Mouse (Mus musculus): ENCODE measurements around the gene Inka2. TPM values are rescaled to one million over a fixed set of nuclear protein-coding genes. Genes with fewer than 3 reads are reported as not detected.

Gene Inka2
- polyA plus RNA-seq, 1 experiment from 2014 or later: 3.6 TPM

DNA sequence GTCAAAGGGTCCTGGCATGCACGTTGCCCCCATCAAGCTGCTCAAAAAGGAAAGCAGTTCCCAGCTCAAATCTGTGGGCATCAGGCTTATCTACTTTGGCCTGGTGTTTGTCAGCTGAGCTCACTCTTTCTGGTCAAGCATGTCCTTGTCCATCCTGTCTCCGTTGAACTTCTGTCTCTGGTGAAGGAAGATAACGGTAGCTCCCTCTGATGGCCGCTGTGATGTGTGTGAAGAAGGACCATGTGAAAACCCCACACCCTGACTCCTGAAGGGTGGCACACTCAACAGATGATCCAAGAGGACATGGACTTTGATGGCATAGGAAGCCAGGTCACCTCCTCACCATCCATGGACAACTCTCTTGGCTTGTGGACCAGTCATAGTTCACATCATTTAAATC lies 14.3 kb downstream of the Inka2 start:
- no peak for DNase-seq (ENCODE audit: low spot score)
- no peaks in the 10 kb centered on the region for H3K9me3 ChIP-seq
- WGBS: 40% methylated on average over 4 of the region's 4 CpGs
- peaks cover 55% of the 10 kb centered on the region for H3K4me1 ChIP-seq
- H3K4me3 ChIP-seq: no peak overlapping the region
- H3K27ac ChIP-seq (replicated peaks): no peak overlapping the region
- H3K36me3 ChIP-seq (replicated peaks): no peaks in the 10 kb centered on the region
- no peaks in the 10 kb centered on the region for H3K27me3 ChIP-seq (replicated peaks; ENCODE audit: low read depth, poor library complexity, severe bottlenecking)

DNA sequence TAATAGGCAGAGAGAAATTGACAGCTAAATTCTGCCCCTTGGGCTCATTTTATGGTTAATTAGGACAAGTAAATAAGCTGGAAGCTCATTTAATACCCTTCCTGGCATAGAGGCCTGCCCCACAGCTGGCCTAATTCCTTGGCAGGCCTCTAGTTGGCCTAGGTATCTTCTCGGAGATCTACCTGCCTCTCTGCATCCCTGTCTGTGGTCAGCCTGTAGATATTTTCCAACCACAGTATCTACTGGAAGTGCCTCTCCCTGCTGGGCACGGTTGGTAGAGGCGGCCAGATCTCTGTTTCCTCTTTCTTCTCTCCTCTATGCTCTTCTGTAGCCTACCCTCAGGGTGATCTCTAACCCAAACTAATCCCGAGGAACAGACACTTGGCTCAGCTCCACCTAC lies 15.6 kb downstream of the Inka2 start:
- H3K36me3 ChIP-seq (replicated peaks): no peaks in the 10 kb centered on the region
- 65% methylated on average over 4 of the region's 4 CpGs for WGBS
- no peak for DNase-seq (ENCODE audit: low spot score)
- H3K4me1 ChIP-seq: peaks cover 43% of the 10 kb centered on the region
- H3K4me3 ChIP-seq: no peak overlapping the region
- H3K27ac ChIP-seq (replicated peaks): no peak overlapping the region
- no peaks in the 10 kb centered on the region for H3K27me3 ChIP-seq (replicated peaks; ENCODE audit: low read depth, poor library complexity, severe bottlenecking)
- no peaks in the 10 kb centered on the region for H3K9me3 ChIP-seq

DNA sequence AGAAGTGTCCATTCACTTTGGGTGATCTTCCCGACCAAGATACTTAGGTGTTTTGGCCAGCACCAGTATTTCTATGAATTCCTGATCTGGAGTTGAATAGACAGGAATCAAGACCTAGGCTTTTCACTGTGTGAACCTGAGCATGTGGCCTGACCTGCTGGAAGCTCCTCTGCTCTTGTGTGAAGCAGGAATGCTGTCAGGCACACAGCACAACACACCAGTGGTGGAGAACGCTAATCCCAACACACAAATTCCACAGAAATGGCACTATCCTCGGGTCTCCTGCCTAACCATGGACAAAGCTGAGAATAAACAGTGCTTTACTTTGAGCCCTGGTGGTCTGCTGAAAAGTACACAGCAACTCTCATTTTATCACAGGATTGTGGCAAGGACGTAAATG lies 16.1 kb downstream of the Inka2 start:
- Histone ChIP-seq H3K27me3 (replicated peaks; ENCODE audit: low read depth, poor library complexity, severe bottlenecking) (no peaks in the 10 kb centered on the region), H3K9me3 (no peaks in the 10 kb centered on the region), H3K4me1 (peaks cover 38% of the 10 kb centered on the region), H3K27ac (replicated peaks) (no peak overlapping the region), H3K4me3 (no peak overlapping the region), H3K36me3 (replicated peaks) (no peaks in the 10 kb centered on the region)
- 74% methylated on average over 4 of the region's 4 CpGs for WGBS
- DNase-seq (ENCODE audit: low spot score): no peak

DNA sequence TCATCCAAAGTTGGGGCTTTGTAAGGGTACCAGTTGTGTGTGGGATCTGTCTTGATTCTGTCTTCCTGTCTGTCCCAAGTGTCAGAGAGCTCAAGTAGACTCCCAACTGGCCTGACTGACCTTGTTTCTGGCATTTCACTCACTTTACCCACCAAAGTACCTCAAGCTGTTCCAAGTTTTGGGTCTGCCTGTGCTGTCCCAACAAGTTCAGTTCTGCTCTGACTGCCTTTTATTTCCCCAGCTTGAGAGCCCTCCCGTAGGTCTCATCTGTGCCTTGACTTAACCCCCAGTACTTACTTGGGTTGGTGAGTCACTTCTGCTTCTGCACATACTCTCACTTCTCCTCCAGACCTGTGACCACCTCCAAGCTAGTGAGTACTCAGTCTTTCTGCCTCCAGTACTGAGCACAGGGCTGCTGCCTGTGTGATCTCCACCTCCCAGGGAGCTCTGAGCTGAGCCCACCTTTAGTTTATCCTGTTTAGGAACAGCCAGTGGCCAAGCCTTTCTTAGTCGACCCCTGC lies 17.3 kb downstream of the Inka2 start:
- Histone ChIP-seq H3K36me3 (replicated peaks) (no peaks in the 10 kb centered on the region), H3K27ac (replicated peaks) (no peak overlapping the region), H3K4me1 (peaks cover 30% of the 10 kb centered on the region), H3K4me3 (no peak overlapping the region), H3K27me3 (replicated peaks; ENCODE audit: low read depth, poor library complexity, severe bottlenecking) (no peaks in the 10 kb centered on the region), H3K9me3 (no peaks in the 10 kb centered on the region)
- DNase-seq (ENCODE audit: low spot score): no peak
- 70% methylated on average over 2 of the region's 2 CpGs for WGBS

DNA sequence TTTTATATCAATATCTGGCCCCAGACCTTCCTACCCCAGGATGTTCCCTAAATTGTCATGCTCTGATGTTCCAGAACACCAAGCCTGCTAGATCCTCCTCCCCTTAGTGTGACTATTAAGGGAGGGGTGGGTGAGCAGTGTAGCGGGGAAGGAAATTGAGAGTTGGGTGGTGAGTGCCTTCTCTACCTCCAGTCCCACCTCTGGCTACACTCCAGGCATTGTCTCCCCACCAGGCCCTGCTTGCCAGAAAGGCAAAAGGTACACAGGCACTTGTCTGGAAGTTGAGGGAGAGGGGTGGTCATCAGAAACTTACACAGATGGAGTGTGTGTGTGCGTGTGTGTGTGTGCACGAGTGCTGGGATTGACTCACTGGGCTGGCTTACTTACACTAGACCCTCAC lies 18.1 kb downstream of the Inka2 start:
- H3K9me3 ChIP-seq: no peaks in the 10 kb centered on the region
- H3K36me3 ChIP-seq (replicated peaks): peaks cover 3% of the 10 kb centered on the region; the same call in 1 of the 2 replicates
- H3K27ac ChIP-seq (replicated peaks): no peak overlapping the region
- H3K4me1 ChIP-seq: peaks cover 23% of the 10 kb centered on the region
- H3K4me3 ChIP-seq: no peak overlapping the region
- WGBS: 89% methylated on average over 3 of the region's 3 CpGs
- no peaks in the 10 kb centered on the region for H3K27me3 ChIP-seq (replicated peaks; ENCODE audit: low read depth, poor library complexity, severe bottlenecking)
- no peak for DNase-seq (ENCODE audit: low spot score)

DNA sequence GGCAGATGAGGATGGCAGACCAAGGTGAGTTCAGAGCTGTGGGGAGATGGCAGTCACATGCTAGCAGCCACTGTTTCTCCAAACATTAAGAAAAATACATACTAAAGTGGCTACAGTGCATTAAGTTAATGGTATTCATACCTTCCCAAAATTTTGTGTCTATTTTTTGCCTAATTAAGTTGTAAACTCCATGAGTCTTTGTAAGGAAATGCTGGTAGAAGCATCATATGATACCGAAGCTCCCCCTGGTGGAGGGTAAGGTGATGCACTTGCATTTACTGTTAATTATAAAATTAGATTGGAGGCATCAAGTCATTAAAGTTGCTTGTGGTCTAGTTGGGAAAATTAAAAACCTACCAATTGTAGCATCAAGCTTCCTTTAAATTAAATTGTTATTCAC lies 21.6 kb downstream of the Inka2 start:
- DNase-seq (ENCODE audit: low spot score): peak; percentile 47
- Histone ChIP-seq H3K27ac (replicated peaks) (no peak overlapping the region), H3K27me3 (replicated peaks; ENCODE audit: low read depth, poor library complexity, severe bottlenecking) (no peaks in the 10 kb centered on the region), H3K4me1 (peaks cover 3% of the 10 kb centered on the region), H3K9me3 (no peaks in the 10 kb centered on the region), H3K4me3 (no peak overlapping the region), H3K36me3 (replicated peaks) (peaks cover 12% of the 10 kb centered on the region)
- 3% methylated on average over 1 of the region's 1 CpGs for WGBS

DNA sequence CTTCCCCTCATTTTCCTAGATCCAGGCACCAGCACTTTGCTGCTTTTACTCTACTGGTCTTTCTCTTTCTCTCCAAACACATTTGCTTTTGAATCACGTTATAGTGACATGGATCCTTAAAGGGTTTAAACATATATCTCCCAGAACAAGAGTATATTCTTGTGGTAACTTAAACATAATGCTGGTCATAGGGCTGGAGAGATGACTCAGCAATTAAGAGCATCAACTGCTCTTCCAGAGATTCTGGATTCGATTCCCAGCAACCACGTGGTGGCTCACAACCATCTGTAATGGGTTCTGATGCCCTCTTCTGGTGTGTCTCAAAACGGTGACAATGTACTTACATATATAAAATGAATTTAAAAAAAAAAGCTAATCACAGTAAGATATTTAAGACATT lies 28.0 kb downstream of the Inka2 start:
- no peak overlapping the region for H3K4me3 ChIP-seq
- H3K27me3 ChIP-seq (replicated peaks; ENCODE audit: low read depth, poor library complexity, severe bottlenecking): no peaks in the 10 kb centered on the region
- H3K4me1 ChIP-seq: no peaks in the 10 kb centered on the region
- DNase-seq (ENCODE audit: low spot score): no peak
- H3K36me3 ChIP-seq (replicated peaks): peaks cover 55% of the 10 kb centered on the region
- no peak overlapping the region for H3K27ac ChIP-seq (replicated peaks)
- no peaks in the 10 kb centered on the region for H3K9me3 ChIP-seq
- WGBS: 91% methylated on average over 4 of the region's 4 CpGs

DNA sequence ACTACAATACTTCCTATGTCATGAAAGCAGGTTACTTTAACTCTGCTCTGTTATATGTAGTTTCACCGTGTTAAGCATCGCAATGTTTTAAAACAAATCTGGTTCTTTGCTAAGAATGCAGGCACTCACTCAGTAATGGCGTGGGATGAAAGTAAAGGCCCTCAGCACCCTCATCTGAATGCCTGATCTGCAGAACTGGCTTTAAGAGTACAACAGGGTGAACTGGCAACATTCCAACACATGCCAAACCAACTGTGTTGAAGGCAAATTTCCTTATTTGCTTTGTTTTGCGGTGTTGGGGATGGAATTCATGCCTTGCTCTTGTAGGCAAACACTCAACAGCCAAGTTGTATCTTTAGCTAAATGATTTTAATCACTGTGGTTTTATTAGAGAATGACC lies 29.1 kb downstream of the Inka2 start:
- H3K4me1 ChIP-seq: no peaks in the 10 kb centered on the region
- no peak overlapping the region for H3K27ac ChIP-seq (replicated peaks)
- no peaks in the 10 kb centered on the region for H3K9me3 ChIP-seq
- H3K36me3 ChIP-seq (replicated peaks): peaks cover 53% of the 10 kb centered on the region
- WGBS: 95% methylated on average over 4 of the region's 4 CpGs
- H3K27me3 ChIP-seq (replicated peaks; ENCODE audit: low read depth, poor library complexity, severe bottlenecking): no peaks in the 10 kb centered on the region
- H3K4me3 ChIP-seq: no peak overlapping the region
- DNase-seq (ENCODE audit: low spot score): no peak

DNA sequence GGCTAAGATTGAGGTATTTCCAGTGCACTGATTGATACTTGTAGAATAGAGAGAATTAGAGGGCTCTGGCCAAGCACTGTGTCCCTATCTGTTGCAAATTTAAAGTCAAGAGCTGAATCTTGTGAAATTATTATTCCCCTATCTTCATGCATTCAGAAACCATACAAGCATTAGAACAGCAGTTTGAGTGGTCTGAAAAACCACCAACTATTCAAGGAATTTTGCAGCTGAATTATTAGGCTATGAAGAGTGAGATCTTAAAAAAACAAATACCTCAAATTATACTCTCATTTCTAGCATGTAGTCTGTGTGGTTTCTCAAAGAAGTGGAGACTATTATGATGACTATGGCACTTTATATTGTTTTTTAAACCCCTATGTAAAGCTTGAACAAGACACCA lies 30.9 kb downstream of the Inka2 start:
- DNase-seq (ENCODE audit: low spot score): no peak
- H3K9me3 ChIP-seq: no peaks in the 10 kb centered on the region
- H3K27me3 ChIP-seq (replicated peaks; ENCODE audit: low read depth, poor library complexity, severe bottlenecking): no peaks in the 10 kb centered on the region
- no peaks in the 10 kb centered on the region for H3K4me1 ChIP-seq
- no peak overlapping the region for H3K27ac ChIP-seq (replicated peaks)
- no peak overlapping the region for H3K4me3 ChIP-seq
- H3K36me3 ChIP-seq (replicated peaks): peaks cover 52% of the 10 kb centered on the region

DNA sequence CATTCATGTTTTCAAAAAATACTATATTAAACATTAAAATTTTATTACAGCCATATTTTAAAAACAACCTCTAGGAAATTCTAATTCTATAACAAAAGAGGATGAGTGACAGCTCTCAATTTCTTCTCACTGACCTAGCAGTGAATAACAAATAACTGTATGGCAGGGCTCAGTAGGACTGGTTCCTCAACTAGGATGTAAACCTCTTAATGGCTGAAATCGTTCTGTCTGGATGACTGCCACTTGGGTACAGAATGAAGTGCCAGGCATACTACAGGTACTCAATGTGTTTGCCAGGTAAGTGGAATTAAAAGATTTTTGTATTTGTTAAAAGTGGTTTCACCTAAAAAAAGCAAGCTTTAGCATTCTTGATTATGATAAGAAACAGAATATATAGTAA lies 31.7 kb downstream of the Inka2 start:
- Histone ChIP-seq H3K4me3 (no peak overlapping the region), H3K27ac (replicated peaks) (no peak overlapping the region)
- WGBS: 85% methylated on average over 1 of the region's 1 CpGs

DNA sequence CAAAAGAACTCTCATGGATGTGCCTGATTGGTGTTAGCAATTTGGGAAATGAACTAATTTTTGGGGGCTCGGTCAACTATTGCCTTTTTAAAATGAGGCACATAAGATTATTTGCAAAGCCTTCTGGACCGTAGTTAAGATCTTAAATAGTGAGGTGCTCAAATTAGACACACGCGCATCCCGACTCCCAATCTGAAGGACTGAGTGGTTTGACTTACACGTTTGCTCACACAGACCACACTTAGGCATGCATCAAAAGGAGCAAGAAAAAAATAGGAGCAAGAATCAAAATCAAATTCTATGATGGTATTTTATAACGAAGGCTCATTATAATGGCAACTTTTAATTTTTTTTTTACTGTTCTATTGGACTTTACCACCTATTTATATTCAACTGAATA lies 32.7 kb downstream of the Inka2 start:
- 95% methylated on average over 7 of the region's 7 CpGs for WGBS
- no peaks in the 10 kb centered on the region for H3K27me3 ChIP-seq (replicated peaks; ENCODE audit: low read depth, poor library complexity, severe bottlenecking)
- no peaks in the 10 kb centered on the region for H3K4me1 ChIP-seq
- no peak overlapping the region for H3K4me3 ChIP-seq
- peaks cover 39% of the 10 kb centered on the region for H3K36me3 ChIP-seq (replicated peaks)
- no peak for DNase-seq (ENCODE audit: low spot score)
- no peaks in the 10 kb centered on the region for H3K9me3 ChIP-seq
- H3K27ac ChIP-seq (replicated peaks): no peak overlapping the region

More for the DNA sequence above, 31.7 kb downstream of the Inka2 start:
- no peaks in the 10 kb centered on the region for H3K4me1 ChIP-seq
- DNase-seq (ENCODE audit: low spot score): no peak
- H3K9me3 ChIP-seq: no peaks in the 10 kb centered on the region
- no peaks in the 10 kb centered on the region for H3K27me3 ChIP-seq (replicated peaks; ENCODE audit: low read depth, poor library complexity, severe bottlenecking)
- peaks cover 44% of the 10 kb centered on the region for H3K36me3 ChIP-seq (replicated peaks)

DNA sequence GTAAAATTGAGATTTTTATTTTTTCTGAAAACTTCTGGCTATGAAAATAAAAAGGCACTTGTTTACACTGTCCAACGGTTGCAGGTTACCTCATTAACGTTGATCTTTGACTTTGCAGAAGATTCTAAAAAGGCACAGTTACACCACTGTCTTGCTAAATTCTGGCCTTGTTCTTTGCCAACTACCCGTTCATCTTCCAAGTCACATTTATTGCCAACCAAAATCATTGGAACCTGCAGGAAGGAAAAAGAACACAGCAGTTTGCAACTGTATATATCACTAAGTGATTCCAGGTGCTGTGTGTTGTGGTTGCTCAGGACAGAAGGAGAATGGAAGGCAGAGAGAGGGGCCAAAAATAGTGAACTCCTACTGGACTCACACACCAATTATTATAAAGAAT lies 33.3 kb downstream of the Inka2 start:
- DNase-seq (ENCODE audit: low spot score): no peak
- WGBS: 85% methylated on average over 3 of the region's 3 CpGs
- no peaks in the 10 kb centered on the region for H3K4me1 ChIP-seq
- H3K36me3 ChIP-seq (replicated peaks): peaks cover 33% of the 10 kb centered on the region
- no peaks in the 10 kb centered on the region for H3K27me3 ChIP-seq (replicated peaks; ENCODE audit: low read depth, poor library complexity, severe bottlenecking)
- H3K9me3 ChIP-seq: no peaks in the 10 kb centered on the region
- no peak overlapping the region for H3K27ac ChIP-seq (replicated peaks)
- H3K4me3 ChIP-seq: no peak overlapping the region

DNA sequence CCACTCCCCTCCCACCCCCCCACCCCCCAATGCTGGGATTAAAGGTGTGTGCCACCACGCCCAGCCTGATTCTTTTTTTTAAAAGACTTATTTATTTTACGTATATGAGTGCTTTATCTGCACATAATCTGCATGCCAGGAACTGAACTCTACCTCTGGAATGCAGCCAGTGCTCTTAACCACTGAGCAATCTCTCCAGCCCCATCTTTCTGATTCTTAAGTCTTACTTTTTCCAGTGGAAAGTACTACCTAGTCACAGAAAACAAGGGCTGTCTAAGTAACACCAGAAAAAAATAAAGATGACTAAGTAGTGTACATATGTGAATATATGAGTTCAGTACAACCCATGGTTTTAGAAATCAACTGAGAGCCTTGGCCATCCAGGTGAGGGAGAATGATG lies 42.1 kb downstream of the Inka2 start:
- Histone ChIP-seq H3K36me3 (replicated peaks) (peaks cover 8% of the 10 kb centered on the region; the same call in 1 of the 2 replicates), H3K9me3 (no peaks in the 10 kb centered on the region), H3K4me1 (no peaks in the 10 kb centered on the region), H3K27me3 (replicated peaks; ENCODE audit: low read depth, poor library complexity, severe bottlenecking) (no peaks in the 10 kb centered on the region), H3K4me3 (no peak overlapping the region), H3K27ac (replicated peaks) (no peak overlapping the region)
- WGBS: 95% methylated on average over 2 of the region's 2 CpGs
- DNase-seq (ENCODE audit: low spot score): no peak

DNA sequence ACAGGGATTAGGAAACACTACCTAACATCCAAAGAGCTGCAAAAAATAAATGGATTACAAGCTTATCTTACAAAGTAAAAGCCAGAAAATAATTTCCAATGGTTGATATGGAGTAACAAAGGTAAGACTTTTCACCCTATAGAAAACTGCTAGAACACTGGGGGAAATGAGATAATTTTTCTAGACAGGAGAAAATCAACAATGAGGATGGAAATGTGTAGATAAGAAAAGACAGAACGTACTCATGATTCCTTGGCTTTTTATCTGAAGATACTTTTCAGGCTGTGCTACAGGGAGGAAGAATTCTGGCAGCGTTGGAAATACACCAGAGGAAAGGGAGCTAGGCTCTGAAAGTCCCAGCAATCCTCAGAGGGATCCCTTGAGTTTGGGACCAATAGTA lies 46.4 kb downstream of the Inka2 start:
- WGBS: 90% methylated on average over 2 of the region's 2 CpGs
- Histone ChIP-seq H3K36me3 (replicated peaks) (peaks cover 8% of the 10 kb centered on the region; the same call in 1 of the 2 replicates), H3K4me3 (no peak overlapping the region)

More for the DNA sequence above, 46.4 kb downstream of the Inka2 start:
- H3K27ac ChIP-seq (replicated peaks): no peak overlapping the region
- no peaks in the 10 kb centered on the region for H3K9me3 ChIP-seq
- H3K4me1 ChIP-seq: 0 out of 2 replicates have a peak, but pooled peaks cover 2% of the 10 kb centered on the region
- H3K27me3 ChIP-seq (replicated peaks; ENCODE audit: low read depth, poor library complexity, severe bottlenecking): no peaks in the 10 kb centered on the region
- DNase-seq (ENCODE audit: low spot score): no peak
